Mouse (Mus musculus): ENCODE results near the gene Fbxw8.
A peak's percentile ranks its signal among the peaks of the same experiment; 100 is the strongest.

The Fbxw8 gene

GRCm38 (mm10) chr5:118108124-118108793 lies 47.0 kb downstream of the Fbxw8 start:
- peak; percentile 83 to 87 for DNase-seq (ENCODE audit: low spot score in 2 of 2)

GRCm38 (mm10) chr5:118106667-118107066 lies 48.6 kb downstream of the Fbxw8 start:
- peak; percentile 51 to 64 for DNase-seq (ENCODE audit: low spot score in 2 of 2)

- DNase-seq (ENCODE audit: low spot score in 2 of 2), result no peak
Observed at GRCm38 (mm10) chr5:118105536-118105935, 49.7 kb downstream of the Fbxw8 start.

GRCm38 (mm10) chr5:118099870-118100478 lies 55.3 kb downstream of the Fbxw8 start:
- DNase-seq (ENCODE audit: low spot score in 2 of 2), result no peak

- DNase-seq (ENCODE audit: low spot score in 2 of 2), result no peak
Observed at GRCm38 (mm10) chr5:118099069-118099869, 56.0 kb downstream of the Fbxw8 start.

- no peak for DNase-seq (ENCODE audit: low spot score in 2 of 2)
Observed at GRCm38 (mm10) chr5:118096317-118096716, 58.9 kb downstream of the Fbxw8 start.

GRCm38 (mm10) chr5:118095849-118096248 lies 59.4 kb downstream of the Fbxw8 start:
- DNase-seq (ENCODE audit: low spot score in 2 of 2), result no peak

GRCm38 (mm10) chr5:118095433-118095832 lies 59.8 kb downstream of the Fbxw8 start:
- no peak for DNase-seq (ENCODE audit: low spot score in 2 of 2)

GRCm38 (mm10) chr5:118093321-118094035 lies 61.8 kb downstream of the Fbxw8 start:
- DNase-seq (ENCODE audit: low spot score in 2 of 2), result peak in 1 of 2 experiments; percentile 58

- DNase-seq (ENCODE audit: low spot score in 2 of 2), result no peak
Observed at GRCm38 (mm10) chr5:118090837-118091236, 64.4 kb downstream of the Fbxw8 start.

- DNase-seq (ENCODE audit: low spot score in 2 of 2), result no peak
Observed at GRCm38 (mm10) chr5:118090101-118090500, 65.2 kb downstream of the Fbxw8 start.

GRCm38 (mm10) chr5:118089102-118089501 lies 66.2 kb downstream of the Fbxw8 start:
- DNase-seq (ENCODE audit: low spot score in 2 of 2), result no peak

GRCm38 (mm10) chr5:118086956-118087355 lies 68.3 kb downstream of the Fbxw8 start:
- DNase-seq (ENCODE audit: low spot score in 2 of 2), result no peak

GRCm38 (mm10) chr5:118085313-118085712 lies 70.0 kb downstream of the Fbxw8 start:
- DNase-seq (ENCODE audit: low spot score in 2 of 2), result no peak

GRCm38 (mm10) chr5:118084171-118084727 lies 71.0 kb downstream of the Fbxw8 start:
- DNase-seq (ENCODE audit: low spot score in 2 of 2), result no peak

- DNase-seq (ENCODE audit: low spot score in 2 of 2), result peak; percentile 67 to 72
Observed at GRCm38 (mm10) chr5:118083060-118083638, 72.1 kb downstream of the Fbxw8 start.

- no peak for DNase-seq (ENCODE audit: low spot score in 2 of 2)
Observed at GRCm38 (mm10) chr5:118081996-118082395, 73.3 kb downstream of the Fbxw8 start.

- DNase-seq (ENCODE audit: low spot score in 2 of 2), result no peak
Observed at GRCm38 (mm10) chr5:118081374-118081949, 73.8 kb downstream of the Fbxw8 start.

GRCm38 (mm10) chr5:118079839-118080250 lies 75.4 kb downstream of the Fbxw8 start:
- no peak for DNase-seq (ENCODE audit: low spot score in 2 of 2)

- DNase-seq (ENCODE audit: low spot score in 2 of 2), result no peak
Observed at GRCm38 (mm10) chr5:118079354-118079753, 75.9 kb downstream of the Fbxw8 start.

- DNase-seq (ENCODE audit: low spot score in 2 of 2), result no peak
Observed at GRCm38 (mm10) chr5:118078550-118078949, 76.7 kb downstream of the Fbxw8 start.
